Mouse (Mus musculus) T-helper 1 cell (primary cell): Measurements from ENCODE around the gene Pdx1.

ENCODE experiments used
- in situ Hi-C: fragments of 300-600 bp; cut with MboI, MseI; formaldehyde crosslinking; loops from one replicate; pipeline ENCODE4 v1.15.1; 2025; ENCODE audit warnings: high pct_unique_total_duplicates

The Pdx1 gene

DNA sequence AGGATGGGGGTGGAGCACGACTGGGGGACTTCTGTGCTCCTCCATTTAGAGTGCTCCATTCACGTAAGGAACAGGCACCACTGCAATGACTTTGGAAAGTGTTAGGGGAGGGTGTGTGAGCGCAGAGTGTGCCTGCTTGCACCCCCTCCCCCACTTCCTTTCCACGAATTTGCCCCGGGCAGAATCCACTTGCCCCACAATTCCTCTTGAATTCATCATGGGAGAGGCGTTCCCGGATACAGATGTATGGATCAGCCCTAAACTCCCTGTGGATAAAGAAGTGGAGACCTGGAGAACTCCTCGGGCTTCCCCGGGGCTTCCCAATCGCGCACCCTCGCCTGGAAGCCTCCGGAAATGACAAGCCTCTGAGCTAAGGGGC is 7.8 kb downstream of the Pdx1 start:
- in situ Hi-C loops = no loop called here

DNA sequence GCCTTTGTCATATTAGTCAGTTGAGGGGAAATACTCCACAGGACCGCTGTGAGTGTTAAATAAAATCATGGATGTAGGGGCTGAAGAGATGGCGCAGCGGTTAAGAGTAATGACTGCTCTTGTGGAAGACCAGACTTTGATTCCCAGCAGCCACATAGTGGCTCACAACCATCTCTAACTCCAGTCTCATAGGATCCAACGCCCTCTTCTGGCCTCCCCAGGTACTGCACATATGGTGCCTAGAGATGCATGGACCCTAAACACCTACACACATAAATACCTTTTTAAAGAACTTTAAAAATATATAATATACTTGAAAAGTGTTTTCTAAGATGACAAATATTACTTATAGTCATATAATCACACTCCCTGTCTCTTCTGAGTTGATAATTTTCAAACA is 14.6 kb downstream of the Pdx1 start:
- in situ Hi-C loops = no loop called here

- in situ Hi-C loops = no loop called here
These were observed 22.2 kb downstream of the Pdx1 start for GRCm38 (mm10) chr5:147291764-147292505.

DNA sequence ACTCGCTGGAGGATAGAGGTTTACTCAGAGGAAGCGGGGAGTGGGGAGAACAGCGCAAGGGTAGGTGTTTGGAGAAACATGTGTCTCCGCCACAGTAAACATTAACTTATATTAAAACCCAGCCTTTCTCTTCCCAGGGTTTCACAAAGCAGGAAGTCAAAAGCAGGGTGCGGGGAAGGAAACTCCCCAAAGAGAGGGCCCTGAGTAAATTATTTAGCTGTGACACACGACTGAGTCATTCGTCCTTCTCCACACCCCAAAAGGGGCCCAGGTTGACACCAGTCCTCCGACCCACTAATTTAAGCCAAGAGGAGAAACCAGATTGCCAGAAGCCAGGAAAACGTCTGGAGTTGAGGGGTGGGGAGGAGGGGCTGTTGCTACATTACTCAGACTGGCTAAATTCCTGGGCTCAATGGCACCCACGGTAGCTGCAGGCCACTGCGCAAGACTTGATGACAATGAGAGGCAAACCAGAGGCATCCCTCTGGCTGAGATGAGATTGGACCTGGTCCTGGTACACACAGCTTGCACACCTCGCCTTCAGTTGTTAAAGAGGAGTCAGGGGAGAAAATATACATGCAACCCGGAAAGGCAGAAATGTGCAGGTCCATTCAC is 22.9 kb downstream of the Pdx1 start:
- in situ Hi-C loops = no loop called here

DNA sequence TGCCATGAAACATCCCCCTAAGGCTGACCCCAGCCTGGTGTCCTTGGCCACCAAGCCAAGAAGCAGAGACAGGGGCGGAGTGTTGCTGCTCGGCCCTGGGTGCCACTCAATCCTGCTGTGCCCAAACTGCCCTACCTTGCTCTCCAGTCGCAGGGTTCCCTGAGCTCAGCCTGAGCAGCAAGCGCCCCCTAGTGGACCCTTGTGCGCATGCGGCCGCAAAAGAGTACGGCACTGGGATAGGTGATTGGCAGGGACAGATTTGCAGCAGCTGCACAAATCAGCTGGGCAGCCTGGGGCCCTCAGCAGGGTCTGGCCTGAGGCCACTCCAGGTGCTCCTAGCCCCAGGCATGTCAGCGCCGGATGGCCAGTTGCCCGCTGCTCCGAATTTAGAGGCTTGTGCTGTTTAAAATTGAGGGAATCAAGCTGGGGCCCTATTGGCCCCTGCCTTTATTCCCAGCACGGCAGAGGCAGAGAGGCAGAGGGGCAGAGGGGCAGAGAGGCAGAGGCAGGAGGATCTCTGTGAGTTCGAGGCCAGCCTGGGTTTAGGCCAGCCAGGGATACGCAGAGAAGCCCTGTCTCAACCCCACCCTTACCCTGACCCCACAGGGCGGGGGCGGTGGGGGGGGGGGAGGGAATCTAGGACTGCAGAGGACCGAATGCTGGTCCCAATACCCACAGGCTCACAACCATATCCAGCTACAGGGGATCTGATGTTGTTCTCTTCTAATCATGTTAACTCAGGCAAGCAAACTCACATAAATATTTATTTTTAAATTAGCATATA is 23.6 kb downstream of the Pdx1 start:
- in situ Hi-C loops = no loop called here

GRCm38 (mm10) chr5:147294121-147294520 is 24.4 kb downstream of the Pdx1 start:
- in situ Hi-C loops = no loop called here

DNA sequence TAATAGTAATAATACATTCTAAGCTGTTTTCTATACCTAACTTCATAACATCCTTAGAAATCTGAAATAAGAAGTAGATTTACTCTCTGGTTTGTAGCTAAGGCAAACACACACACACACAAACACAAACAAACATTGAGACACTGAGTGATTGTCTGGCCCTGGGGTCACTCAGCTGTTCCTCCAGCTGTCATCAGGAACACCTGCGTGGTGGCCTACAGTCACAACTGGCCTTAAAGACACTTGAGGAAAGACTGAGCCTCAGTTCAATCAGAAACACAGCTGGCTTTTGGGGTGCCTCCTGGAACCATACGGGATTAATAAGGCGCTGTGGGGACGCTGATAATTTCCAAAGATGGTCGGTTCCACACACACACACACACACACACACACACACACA is 27.5 kb downstream of the Pdx1 start:
- in situ Hi-C loops = no loop called here

- in situ Hi-C loops = no loop called here
These were observed 29.7 kb downstream of the Pdx1 start for GRCm38 (mm10) chr5:147299255-147300000.

GRCm38 (mm10) chr5:147300001-147300363 is 30.2 kb downstream of the Pdx1 start:
- in situ Hi-C loops = no loop called here

DNA sequence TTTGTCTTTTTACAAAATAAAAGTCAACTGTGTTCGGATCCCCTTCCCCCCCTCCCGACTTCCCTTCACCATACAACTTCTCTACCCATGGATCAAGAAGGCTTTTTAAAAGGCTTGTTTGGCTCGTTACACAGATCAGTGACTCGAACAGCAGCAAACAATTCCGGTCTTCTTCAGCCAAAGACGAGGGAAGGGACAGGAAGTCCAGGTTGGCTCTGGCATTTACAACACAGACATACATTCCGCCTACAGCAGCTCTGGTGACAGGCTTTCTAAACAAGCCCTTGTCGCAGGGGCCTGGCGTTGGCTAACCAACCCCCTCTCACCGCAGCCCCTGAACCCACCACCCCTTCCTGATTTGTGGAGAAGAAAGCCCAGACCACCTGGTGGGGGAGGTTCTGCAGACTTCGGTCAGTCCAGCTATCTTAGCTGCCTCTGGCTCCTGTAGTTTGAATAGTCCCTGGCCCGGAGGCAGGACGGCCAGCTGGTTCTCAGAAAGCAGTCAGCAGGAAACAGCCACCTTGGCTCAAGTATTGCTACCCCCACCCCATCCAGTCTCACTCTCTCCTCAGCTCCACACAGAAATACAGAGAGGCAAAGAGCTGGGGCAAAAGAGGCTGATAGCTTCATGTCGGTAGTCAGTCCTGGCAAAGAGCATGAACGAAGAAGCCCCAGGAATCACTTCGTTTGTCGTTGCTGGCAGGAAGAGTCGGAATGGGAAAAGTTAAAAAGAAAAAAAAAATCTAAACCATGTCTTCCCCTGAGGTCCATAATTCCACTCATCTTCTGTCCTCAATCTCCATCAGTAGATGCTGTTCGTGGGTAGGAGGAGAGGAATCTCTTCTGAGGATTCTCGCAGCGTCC is 31.4 kb downstream of the Pdx1 start:
- in situ Hi-C loops = no loop called here

GRCm38 (mm10) chr5:147301781-147302070 is 32.0 kb downstream of the Pdx1 start:
- in situ Hi-C loops = no loop called here

DNA sequence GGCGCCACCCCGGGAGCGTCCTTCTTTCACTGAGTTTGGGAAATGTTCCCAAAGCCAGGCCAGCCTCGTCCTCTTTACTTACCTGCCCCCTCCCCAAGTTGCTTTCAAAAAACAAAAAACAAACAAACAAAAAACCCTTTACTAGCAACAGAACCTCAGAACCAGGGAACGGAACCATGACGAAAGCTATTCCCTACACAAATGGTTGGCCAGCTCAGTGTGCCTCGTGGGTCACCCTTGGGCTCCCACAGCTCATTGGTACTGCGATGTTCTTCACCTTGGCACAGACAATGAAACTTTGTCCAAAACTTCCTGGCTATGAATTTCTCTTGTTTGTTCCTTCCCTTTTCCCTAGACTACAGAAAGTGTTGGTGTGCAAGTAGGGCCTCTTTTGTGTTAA is 32.4 kb downstream of the Pdx1 start:
- in situ Hi-C loops = no loop called here

DNA sequence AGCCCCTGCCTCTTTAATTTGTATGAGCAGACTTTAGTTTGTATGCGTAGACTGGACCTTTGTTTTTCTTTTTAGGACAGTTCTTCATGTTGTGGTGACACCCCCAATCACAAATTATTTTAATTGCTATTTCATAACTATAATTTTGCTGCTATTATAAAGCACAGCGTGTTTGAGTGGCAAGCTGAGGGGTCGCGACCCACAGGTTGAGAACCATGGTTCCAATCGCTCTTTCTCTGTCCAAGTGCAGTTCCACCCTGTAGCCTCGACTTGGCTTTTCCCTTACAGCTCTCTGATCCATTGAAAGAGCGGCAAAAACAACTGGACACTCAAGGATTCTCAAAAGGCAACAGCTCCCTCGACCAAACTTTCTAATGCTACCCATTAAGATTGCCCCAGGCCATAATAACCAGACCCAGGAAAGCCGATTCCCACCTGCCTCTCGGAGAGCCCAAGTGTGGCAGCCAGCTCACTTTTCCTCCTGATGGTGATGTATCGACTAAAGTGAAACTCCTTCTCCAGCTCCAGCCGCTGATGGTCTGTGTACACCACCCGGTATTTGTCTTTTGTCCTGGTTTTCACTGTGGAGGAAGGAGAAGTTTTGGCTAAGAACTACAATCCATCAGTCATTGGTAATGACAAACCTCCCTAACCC is 33.1 kb downstream of the Pdx1 start:
- in situ Hi-C loops = no loop called here

- in situ Hi-C loops = no loop called here
These were observed 34.8 kb downstream of the Pdx1 start for GRCm38 (mm10) chr5:147304276-147305155.

GRCm38 (mm10) chr5:147305166-147305565 is 35.4 kb downstream of the Pdx1 start:
- in situ Hi-C loops = no loop called here

DNA sequence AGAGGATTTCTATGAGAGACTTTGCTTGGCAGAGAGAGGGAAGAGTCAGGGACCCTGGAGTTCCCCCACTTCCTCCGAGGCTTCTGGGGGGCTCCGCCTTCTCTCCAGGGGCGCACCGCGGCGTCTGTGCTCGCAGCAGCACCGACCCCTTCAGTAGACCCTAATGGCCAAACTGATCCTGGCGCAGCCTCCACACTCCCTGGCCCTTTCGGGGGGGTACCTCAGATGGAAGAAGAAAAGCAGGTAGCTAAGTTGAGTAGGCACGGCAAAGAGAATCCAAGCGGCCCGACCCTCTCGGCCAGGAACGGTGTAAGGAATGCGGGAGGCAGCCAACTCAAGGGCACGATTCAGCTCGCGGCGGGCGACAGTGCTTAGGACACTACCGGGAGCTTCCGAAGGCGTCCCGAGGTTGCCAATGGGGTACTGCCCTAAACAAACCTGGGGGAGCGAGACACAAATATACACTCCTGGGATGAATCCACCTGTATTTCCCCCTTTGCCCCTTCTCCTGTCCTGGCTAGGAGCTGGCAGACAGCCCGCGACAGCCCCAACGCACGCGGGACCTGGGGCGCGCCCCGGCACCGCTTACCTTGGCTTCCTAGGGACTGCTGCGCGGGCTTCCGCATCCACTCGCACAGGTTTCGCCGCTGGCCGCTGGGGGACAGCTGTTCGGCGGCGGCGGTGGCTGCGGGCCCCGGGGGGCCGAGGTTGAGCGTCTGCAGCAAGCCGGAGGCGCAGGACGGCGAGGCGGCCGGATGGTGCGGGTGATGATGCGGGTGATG is 36.3 kb downstream of the Pdx1 start:
- in situ Hi-C loops = no loop called here

- in situ Hi-C loops = no loop called here
These were observed 37.1 kb downstream of the Pdx1 start, which contains the start of gene Cdx2 for GRCm38 (mm10) chr5:147306638-147307397. TSS of gene Cdx2 (minus strand) at chr5:147307270.

- in situ Hi-C loops = no loop called here
These were observed 37.6 kb downstream of the Pdx1 start for GRCm38 (mm10) chr5:147307398-147307785.
